Mouse (Mus musculus) midbrain, postnatal 0 days (tissue): ENCODE measurements around the gene Ccnyl1. TPM values are rescaled to one million over a fixed set of nuclear protein-coding genes. Genes with fewer than 3 reads are reported as not detected.
"Not testable (repeated sequence)": the region's sequence is repeated elsewhere in the genome, so short reads cannot be mapped to it uniquely, and the experiment has no call there.

Experiments used
- ATAC-seq: fragments of 200-750 bp; cut with Nextera tagmentation; 2 replicates; pipeline ENCODE4 v1.8.0; 2017; ENCODE audit warnings: moderate number of reproducible peaks, mild to moderate bottlenecking, moderate TSS enrichment, moderate library complexity; ENCODE audit not compliant: low FRiP score
- DNase-seq: peaks from one replicate; pipeline ENCODE4 v3.0.0-alpha.2; 2015; ENCODE audit warnings: low spot score
- H3K27ac ChIP-seq: fragments of 300-500 bp; sonication (generic); 2 replicates; pipeline ENCODE4 v1.5.1; 2014; ENCODE audit warnings: low read depth, mild to moderate bottlenecking, low read length, mixed read lengths
- H3K27me3 ChIP-seq: fragments of 300-500 bp; sonication (generic); 2 replicates; pipeline ENCODE4 v1.6.1; 2014; ENCODE audit warnings: low read length, control low read depth, mixed read lengths; ENCODE audit not compliant: insufficient read depth
- H3K36me3 ChIP-seq: fragments of 300-500 bp; sonication (generic); 2 replicates; pipeline ENCODE4 v1.6.1; 2014; ENCODE audit warnings: low read length, control low read depth, mixed read lengths; ENCODE audit not compliant: insufficient read depth
- H3K4me1 ChIP-seq: fragments of 300-500 bp; sonication (generic); 2 replicates; pipeline ENCODE4 v1.6.1; 2014; ENCODE audit warnings: mild to moderate bottlenecking, control low read depth, antibody characterized with exemption, low read length, mixed read lengths; ENCODE audit not compliant: insufficient read depth
- H3K4me2 ChIP-seq: fragments of 300-500 bp; sonication (generic); 2 replicates; pipeline ENCODE4 v1.6.1; 2014; ENCODE audit warnings: low read depth, mild to moderate bottlenecking, low read length, mixed read lengths; ENCODE audit not compliant: poor library complexity, severe bottlenecking
- H3K4me3 ChIP-seq: fragments of 300-500 bp; sonication (generic); 2 replicates; pipeline ENCODE4 v1.5.1; 2014; ENCODE audit warnings: low read depth, mild to moderate bottlenecking, low read length, moderate library complexity
- H3K9ac ChIP-seq: fragments of 300-500 bp; sonication (generic); replicated peaks from 2 replicates; pipeline ENCODE4 v1.6.1; 2014; ENCODE audit warnings: mild to moderate bottlenecking, low read length, moderate library complexity, mixed read lengths; ENCODE audit not compliant: poor library complexity, severe bottlenecking
- H3K9me3 ChIP-seq: fragments of 300-500 bp; sonication (generic); 2 replicates; pipeline ENCODE4 v1.6.1; 2016; ENCODE audit warnings: low read length, control low read depth
- CTCF ChIP-seq: IDR thresholded peaks from 2 replicates; pipeline ENCODE4 v1.5.1; 2016; ENCODE audit warnings: antibody characterized with exemption, mild to moderate bottlenecking
- WGBS: fragments of 180-500 bp; shearing (Covaris S2); extraction: QIAGEN DNeasy Blood & Tissue Kit; methylation state at CpG from one replicate; pipeline ENCODE4 v1.1.7; 2014; 5-methylcytosine and 5-hydroxymethylcytosine counted together
- polyA plus RNA-seq: library from polyadenylated mRNA; unstranded; fragments of >200 nt; fragmentation: Nextera tagmentation; extraction: Ambion mirVana; gene quantifications from 2 replicates; pipeline ENCODE4 v1.2.1, GENCODE M21; 2015
- total RNA-seq: library from RNA; depleted of rRNA; stranded (reverse); fragments of >200 nt; gene quantifications from 2 replicates; pipeline ENCODE4 v1.2.3, GENCODE M21; 2014; rRNA removed

Ccnyl1 gene
- total RNA-seq: 14.6 and 36.6 TPM in 2 replicates
- 2.9 and 4.1 TPM in 2 replicates for polyA plus RNA-seq

DNA sequence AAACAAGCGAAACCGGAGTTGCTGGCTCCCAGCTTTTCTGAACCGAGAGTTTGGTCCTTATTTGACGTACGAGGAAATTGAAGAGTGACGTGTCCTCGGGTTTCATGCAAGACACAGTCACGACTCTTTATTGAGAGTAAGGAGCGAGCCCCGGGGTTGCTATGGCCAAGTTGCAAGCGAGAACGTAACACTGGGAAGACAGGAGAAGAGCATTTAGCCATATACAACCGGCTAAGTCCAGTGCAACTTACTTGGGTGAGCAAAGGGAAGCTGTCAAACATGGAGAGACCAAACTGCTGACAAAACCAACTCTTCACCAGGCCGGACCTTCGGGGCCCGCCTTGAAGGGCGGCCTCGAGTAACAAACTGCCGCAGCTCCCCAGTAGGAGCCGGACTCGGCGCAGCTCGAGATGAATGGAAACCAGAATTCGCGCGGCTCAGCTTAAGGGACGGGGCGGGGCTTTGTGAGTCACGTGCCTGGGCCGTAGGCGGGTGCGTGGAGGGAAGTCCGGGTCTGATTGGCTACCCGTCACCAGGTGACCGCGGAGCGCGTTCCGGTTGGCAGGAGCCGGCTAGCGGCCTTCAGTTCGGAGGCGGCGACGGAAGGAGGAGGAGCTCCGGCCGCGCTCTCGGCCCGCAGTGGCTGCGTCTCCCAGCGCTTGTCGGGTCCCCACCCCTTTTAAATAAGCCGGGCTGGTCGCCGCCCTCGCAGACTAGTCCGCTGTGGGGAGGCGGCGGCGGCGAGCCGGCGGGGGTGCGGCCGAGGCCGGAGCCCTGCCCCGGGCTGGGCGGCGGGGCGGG lies at the start of gene Ccnyl1:
TSS of gene Ccnyl1 (plus strand) at position 243 of the 801 bp plus-strand sequence.
- WGBS: under 1% methylated on average over 58 of the region's 71 CpGs
- H3K4me2 ChIP-seq: peak within 1 kb of the TSS; percentile 83
- TF ChIP-seq CTCF: peak; percentile 16; the same call in 1 of the 2 replicates
- peak within 1 kb of the TSS; percentile 92 for H3K4me3 ChIP-seq
- H3K4me1 ChIP-seq: peaks cover 6% of the 10 kb centered on the region; the same call in 1 of the 2 replicates
- no peaks in the 10 kb centered on the region for H3K9me3 ChIP-seq
- peak within 1 kb of the TSS; percentile 78 for H3K9ac ChIP-seq
- ATAC-seq (peak; percentile 100), DNase-seq (peak; percentile 99)
- H3K36me3 ChIP-seq: no peaks in the 10 kb centered on the region
- peak within 1 kb of the TSS; percentile 77 for H3K27ac ChIP-seq
- H3K27me3 ChIP-seq: no peaks in the 10 kb centered on the region

DNA sequence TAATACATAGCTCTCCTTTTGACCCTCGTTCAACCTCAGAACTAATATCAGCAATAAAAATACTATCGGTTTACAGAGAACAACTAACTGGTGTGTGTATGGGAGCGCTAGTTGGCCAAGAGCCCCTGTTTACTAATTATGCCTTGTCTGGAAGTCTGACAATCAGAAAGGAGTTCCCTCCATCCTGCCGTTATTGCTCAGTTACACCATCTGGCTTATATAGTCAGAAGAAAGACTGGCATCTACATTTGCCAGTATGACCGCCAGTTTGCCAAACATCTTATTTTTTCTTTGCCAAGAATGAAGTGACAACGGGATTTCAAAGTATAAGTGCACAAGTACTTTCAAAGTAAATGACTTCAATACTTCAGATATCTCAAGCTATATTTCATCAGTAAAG lies 49.2 kb upstream of the Ccnyl1 start:
- no peaks in the 10 kb centered on the region for H3K9me3 ChIP-seq
- no peak overlapping the region for H3K4me3 ChIP-seq
- H3K27ac ChIP-seq: no peak overlapping the region
- no peak overlapping the region for H3K4me2 ChIP-seq
- no peaks in the 10 kb centered on the region for H3K27me3 ChIP-seq
- ATAC-seq: no peak
- H3K9ac ChIP-seq: no peak overlapping the region
- no peaks in the 10 kb centered on the region for H3K4me1 ChIP-seq
- H3K36me3 ChIP-seq: no peaks in the 10 kb centered on the region
- 90% methylated on average over 6 of the region's 6 CpGs for WGBS
- no peak for TF ChIP-seq CTCF
- DNase-seq: no peak

DNA sequence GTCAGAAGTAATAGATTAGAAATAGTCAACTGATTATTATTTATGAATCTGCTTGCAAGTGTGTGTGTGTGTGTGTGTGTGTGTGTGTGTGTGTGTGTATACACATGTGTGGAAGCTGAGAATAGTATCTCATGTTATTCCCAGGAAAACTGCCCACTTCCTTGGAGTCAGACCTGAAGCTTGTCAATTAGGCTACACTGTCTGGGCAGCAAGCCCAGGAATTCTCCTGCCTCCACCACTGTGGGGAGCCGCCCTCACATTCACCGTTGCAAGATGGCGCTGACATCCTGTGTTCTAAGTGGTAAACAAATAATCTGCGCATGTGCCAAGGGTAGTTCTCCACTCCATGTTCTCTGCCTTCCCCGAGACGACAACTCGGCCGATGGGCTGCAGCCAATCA lies 47.7 kb upstream of the Ccnyl1 start:
- DNase-seq, H3K9ac ChIP-seq, H3K27ac ChIP-seq, H3K4me3 ChIP-seq, H3K4me1 ChIP-seq, H3K4me2 ChIP-seq, ATAC-seq, H3K27me3 ChIP-seq, H3K36me3 ChIP-seq, H3K9me3 ChIP-seq: not testable (repeated sequence)
- 95% methylated on average over 8 of the region's 8 CpGs for WGBS

DNA sequence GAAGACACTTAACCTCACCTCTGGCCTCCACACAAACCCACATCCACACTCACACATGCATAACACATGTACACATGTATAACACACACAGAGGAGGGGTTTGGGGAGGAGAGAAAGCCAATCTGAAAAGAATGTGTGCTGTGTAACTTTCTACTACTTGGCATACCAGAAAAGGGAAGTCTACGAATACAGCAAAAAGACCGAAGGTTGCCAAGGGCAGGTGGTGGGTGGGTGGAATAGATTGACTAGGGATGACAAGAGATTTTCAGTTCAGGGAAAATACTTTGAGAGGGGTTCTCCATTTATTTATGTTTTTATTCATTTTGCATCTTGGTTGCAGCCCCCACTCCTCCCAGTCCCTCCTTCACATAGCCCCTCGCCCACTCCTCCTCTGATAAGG lies 45.7 kb upstream of the Ccnyl1 start:
- DNase-seq (no peak), ATAC-seq (no peak)
- WGBS: 99% methylated on average over 3 of the region's 3 CpGs
- no peaks in the 10 kb centered on the region for H3K27me3 ChIP-seq
- H3K27ac ChIP-seq: no peak overlapping the region
- no peak overlapping the region for H3K4me3 ChIP-seq
- H3K9me3 ChIP-seq: no peaks in the 10 kb centered on the region
- no peak overlapping the region for H3K4me2 ChIP-seq
- no peaks in the 10 kb centered on the region for H3K4me1 ChIP-seq
- no peak for TF ChIP-seq CTCF
- no peak overlapping the region for H3K9ac ChIP-seq
- no peaks in the 10 kb centered on the region for H3K36me3 ChIP-seq

DNA sequence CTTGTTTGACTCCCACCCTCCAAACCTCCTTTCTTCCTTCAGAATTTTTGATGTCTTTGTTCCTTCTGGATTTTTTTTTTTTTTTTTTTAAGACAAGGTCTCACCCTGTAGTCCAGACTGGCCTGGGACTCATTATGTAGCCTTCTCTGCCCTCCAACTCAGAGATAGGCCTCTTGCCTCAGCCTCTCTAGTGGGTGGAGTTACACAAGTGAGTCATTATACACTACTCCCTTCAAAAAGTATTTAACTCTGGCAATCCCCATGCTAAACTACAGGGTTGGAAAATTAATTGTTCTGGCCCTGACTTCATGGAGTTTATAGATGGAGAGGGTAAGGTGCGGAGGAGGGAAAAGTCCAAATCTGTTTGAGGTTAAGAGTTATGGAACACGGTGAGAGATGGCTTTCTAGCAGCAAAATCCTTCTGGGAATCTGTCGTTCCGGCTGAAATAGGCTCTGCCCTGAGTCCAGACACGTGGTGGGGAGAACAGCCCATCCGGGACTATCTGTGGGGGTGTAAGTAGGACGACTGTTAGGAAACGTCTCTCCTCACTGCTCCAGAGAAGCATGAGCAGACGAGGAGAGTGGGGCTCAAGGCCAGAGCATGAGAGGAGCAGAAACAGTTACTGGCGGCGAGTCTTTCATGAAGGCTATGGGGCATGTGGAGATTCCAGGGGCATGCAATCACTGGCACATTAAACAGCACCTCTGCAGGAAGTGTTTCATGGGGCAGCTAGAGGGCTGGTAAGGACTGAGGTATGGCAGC lies 40.7 kb upstream of the Ccnyl1 start:
- Histone ChIP-seq H3K27me3 (no peaks in the 10 kb centered on the region), H3K27ac (no peak overlapping the region), H3K4me2 (no peak overlapping the region), H3K9ac (no peak overlapping the region), H3K4me1 (no peaks in the 10 kb centered on the region), H3K9me3 (no peaks in the 10 kb centered on the region), H3K4me3 (no peak overlapping the region), H3K36me3 (no peaks in the 10 kb centered on the region)
- no peak for DNase-seq
- TF ChIP-seq CTCF: no peak
- 80% methylated on average over 11 of the region's 11 CpGs for WGBS
- ATAC-seq: no peak

DNA sequence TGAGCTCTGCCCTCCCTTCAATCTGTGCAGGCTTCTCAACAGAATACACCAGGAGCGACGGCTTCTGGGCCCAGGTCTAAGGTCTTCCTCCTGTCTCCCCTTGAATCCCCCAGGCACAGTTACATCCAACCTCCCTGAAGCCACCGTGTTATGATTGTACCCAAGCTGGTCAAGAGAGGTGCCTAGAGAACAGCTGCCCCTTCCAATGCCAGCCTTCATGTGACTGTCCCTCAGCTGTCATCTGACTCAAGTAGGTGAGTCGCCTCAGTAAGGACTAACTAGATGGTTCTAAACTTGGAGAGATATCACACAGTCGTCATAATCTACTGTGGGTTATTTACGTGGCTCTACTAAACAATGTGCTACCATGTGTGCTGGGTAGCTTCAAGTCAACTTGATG lies 36.6 kb upstream of the Ccnyl1 start:
- ATAC-seq: no peak

More for the DNA sequence above, 36.6 kb upstream of the Ccnyl1 start:
- no peak overlapping the region for H3K4me2 ChIP-seq
- no peaks in the 10 kb centered on the region for H3K9me3 ChIP-seq
- no peak overlapping the region for H3K9ac ChIP-seq
- no peak overlapping the region for H3K4me3 ChIP-seq
- H3K4me1 ChIP-seq: no peaks in the 10 kb centered on the region
- DNase-seq: no peak
- 98% methylated on average over 6 of the region's 6 CpGs for WGBS
- no peak for TF ChIP-seq CTCF
- no peak overlapping the region for H3K27ac ChIP-seq
- no peaks in the 10 kb centered on the region for H3K27me3 ChIP-seq
- no peaks in the 10 kb centered on the region for H3K36me3 ChIP-seq
